Mouse (Mus musculus) kidney, embryonic 15.5 days (tissue): ENCODE measurements at regions not wholly inside any gene's neighbourhood (a gene's known extent, or its start where the extent isn't known, plus 50 kb on each side); places are given as distances from the start of the nearest gene placed in this dataset.

Experiments
- ATAC-seq: fragments of 200-750 bp; cut with Nextera tagmentation; replicated peaks from 2 replicates; pipeline ENCODE4 v1.8.0; 2017; ENCODE audit warnings: moderate TSS enrichment; ENCODE audit not compliant: low FRiP score
- H3K27ac ChIP-seq: fragments of 300-500 bp; sonication (generic); 2 replicates; pipeline ENCODE4 v1.5.1; 2015; ENCODE audit warnings: mild to moderate bottlenecking, inconsistent platforms
- H3K27me3 ChIP-seq: fragments of 300-500 bp; sonication (generic); 2 replicates; pipeline ENCODE4 v1.6.1; 2015; ENCODE audit warnings: inconsistent platforms
- H3K36me3 ChIP-seq: fragments of 300-500 bp; sonication (generic); 2 replicates; pipeline ENCODE4 v1.6.1; 2015; ENCODE audit warnings: inconsistent platforms
- H3K4me1 ChIP-seq: fragments of 300-500 bp; sonication (generic); 2 replicates; pipeline ENCODE4 v1.6.1; 2015; ENCODE audit warnings: inconsistent platforms
- H3K4me2 ChIP-seq: fragments of 300-500 bp; sonication (generic); 2 replicates; pipeline ENCODE4 v1.6.1; 2015; ENCODE audit warnings: moderate library complexity, mild to moderate bottlenecking, inconsistent platforms
- H3K4me3 ChIP-seq: fragments of 300-500 bp; sonication (generic); replicated peaks from 2 replicates; pipeline ENCODE4 v1.5.1; 2015; ENCODE audit warnings: mild to moderate bottlenecking, inconsistent platforms
- H3K9ac ChIP-seq: fragments of 300-500 bp; sonication (generic); 2 replicates; pipeline ENCODE4 v1.6.1; 2015; ENCODE audit warnings: mild to moderate bottlenecking, inconsistent platforms
- H3K9me3 ChIP-seq: fragments of 300-500 bp; sonication (generic); replicated peaks from 2 replicates; pipeline ENCODE4 v1.6.1; 2016; ENCODE audit warnings: inconsistent platforms
- WGBS: fragments of 180-500 bp; shearing (Covaris S2); methylation state at CpG from one replicate; pipeline ENCODE4 v1.1.7; 2015; ENCODE audit warnings: mixed read lengths; 5-methylcytosine and 5-hydroxymethylcytosine counted together

GRCm38 (mm10) chr14:108334879-108335278 is 579.1 kb downstream of the Slitrk1 start:
- H3K4me1 ChIP-seq: no peaks in the 10 kb centered on the region
- no peak overlapping the region for H3K27ac ChIP-seq
- 73% methylated on average over 3 of the region's 3 CpGs for WGBS
- H3K4me2 ChIP-seq: no peak overlapping the region
- H3K36me3 ChIP-seq: no peaks in the 10 kb centered on the region
- no peak overlapping the region for H3K9ac ChIP-seq
- no peaks in the 10 kb centered on the region for H3K9me3 ChIP-seq
- no peaks in the 10 kb centered on the region for H3K27me3 ChIP-seq
- no peak for ATAC-seq
- H3K4me3 ChIP-seq: no peak overlapping the region

- Histone ChIP-seq H3K27me3 (no peaks in the 10 kb centered on the region), H3K9me3 (no peaks in the 10 kb centered on the region), H3K27ac (no peak overlapping the region), H3K4me2 (no peak overlapping the region), H3K4me1 (no peaks in the 10 kb centered on the region), H3K4me3 (no peak overlapping the region), H3K36me3 (no peaks in the 10 kb centered on the region), H3K9ac (no peak overlapping the region)
- ATAC-seq: no peak
- WGBS: 76% methylated on average over 3 of the region's 3 CpGs
Measured at GRCm38 (mm10) chr14:108326425-108326824, 587.5 kb downstream of the Slitrk1 start.

GRCm38 (mm10) chr14:108323364-108324037 is 590.5 kb downstream of the Slitrk1 start:
- Histone ChIP-seq H3K27ac (no peak overlapping the region), H3K4me1 (no peaks in the 10 kb centered on the region), H3K27me3 (no peaks in the 10 kb centered on the region), H3K9ac (no peak overlapping the region), H3K4me2 (no peak overlapping the region), H3K9me3 (no peaks in the 10 kb centered on the region), H3K36me3 (no peaks in the 10 kb centered on the region), H3K4me3 (no peak overlapping the region)
- WGBS: 64% methylated on average over 1 of the region's 1 CpGs
- ATAC-seq: no peak

- H3K9ac ChIP-seq: no peak overlapping the region
- no peak overlapping the region for H3K4me3 ChIP-seq
- H3K4me1 ChIP-seq: no peaks in the 10 kb centered on the region
- H3K27me3 ChIP-seq: no peaks in the 10 kb centered on the region
- WGBS: 81% methylated on average over 1 of the region's 1 CpGs
- no peaks in the 10 kb centered on the region for H3K36me3 ChIP-seq
- no peak overlapping the region for H3K27ac ChIP-seq
- H3K9me3 ChIP-seq: no peaks in the 10 kb centered on the region
- no peak for ATAC-seq
- no peak overlapping the region for H3K4me2 ChIP-seq
Measured at GRCm38 (mm10) chr14:108307627-108308026, 606.3 kb downstream of the Slitrk1 start.

- Histone ChIP-seq H3K9me3 (no peaks in the 10 kb centered on the region), H3K4me3 (no peak overlapping the region), H3K36me3 (no peaks in the 10 kb centered on the region), H3K27me3 (no peaks in the 10 kb centered on the region), H3K4me2 (no peak overlapping the region), H3K9ac (no peak overlapping the region), H3K27ac (no peak overlapping the region), H3K4me1 (no peaks in the 10 kb centered on the region)
- ATAC-seq: no peak
- 81% methylated on average over 3 of the region's 3 CpGs for WGBS
Measured at GRCm38 (mm10) chr14:108279630-108280029, 634.3 kb downstream of the Slitrk1 start.

- Histone ChIP-seq H3K36me3 (no peaks in the 10 kb centered on the region), H3K27ac (no peak overlapping the region), H3K9me3 (no peaks in the 10 kb centered on the region), H3K4me2 (no peak overlapping the region), H3K4me1 (no peaks in the 10 kb centered on the region), H3K9ac (no peak overlapping the region), H3K27me3 (no peaks in the 10 kb centered on the region), H3K4me3 (no peak overlapping the region)
- WGBS: 68% methylated on average over 1 of the region's 1 CpGs
- ATAC-seq: no peak
Measured at GRCm38 (mm10) chr14:108261083-108261482, 652.9 kb downstream of the Slitrk1 start.

GRCm38 (mm10) chr14:108247365-108247764 is 666.6 kb downstream of the Slitrk1 start:
- H3K27me3 ChIP-seq: no peaks in the 10 kb centered on the region
- no peaks in the 10 kb centered on the region for H3K36me3 ChIP-seq
- H3K4me3 ChIP-seq: no peak overlapping the region
- 73% methylated on average over 8 of the region's 8 CpGs for WGBS
- H3K4me2 ChIP-seq: no peak overlapping the region
- no peak overlapping the region for H3K27ac ChIP-seq
- no peaks in the 10 kb centered on the region for H3K4me1 ChIP-seq
- no peak for ATAC-seq
- H3K9ac ChIP-seq: no peak overlapping the region
- no peaks in the 10 kb centered on the region for H3K9me3 ChIP-seq

GRCm38 (mm10) chr14:108225483-108226124 is 688.4 kb downstream of the Slitrk1 start:
- Histone ChIP-seq H3K27ac (no peak overlapping the region), H3K9ac (no peak overlapping the region), H3K4me2 (no peak overlapping the region), H3K4me1 (no peaks in the 10 kb centered on the region), H3K4me3 (no peak overlapping the region), H3K36me3 (no peaks in the 10 kb centered on the region), H3K9me3 (no peaks in the 10 kb centered on the region), H3K27me3 (no peaks in the 10 kb centered on the region)
- no peak for ATAC-seq
- 78% methylated on average over 2 of the region's 2 CpGs for WGBS

- no peak overlapping the region for H3K4me3 ChIP-seq
- H3K9ac ChIP-seq: no peak overlapping the region
- H3K4me1 ChIP-seq: no peaks in the 10 kb centered on the region
- H3K4me2 ChIP-seq: no peak overlapping the region
- H3K27me3 ChIP-seq: no peaks in the 10 kb centered on the region
- 55% methylated on average over 2 of the region's 2 CpGs for whole genome bisulfite sequencing
- H3K36me3 ChIP-seq: no peaks in the 10 kb centered on the region
- H3K9me3 ChIP-seq: no peaks in the 10 kb centered on the region
- no peak for ATAC-seq
- H3K27ac ChIP-seq: no peak overlapping the region
Measured at GRCm38 (mm10) chr14:108209246-108209645, 704.7 kb downstream of the Slitrk1 start.

GRCm38 (mm10) chr14:108199133-108199532 is 714.8 kb downstream of the Slitrk1 start:
- H3K4me2 ChIP-seq: no peak overlapping the region
- no peak overlapping the region for H3K9ac ChIP-seq
- no peak for ATAC-seq
- no peaks in the 10 kb centered on the region for H3K36me3 ChIP-seq
- no peaks in the 10 kb centered on the region for H3K9me3 ChIP-seq
- no peak overlapping the region for H3K4me3 ChIP-seq
- no peak overlapping the region for H3K27ac ChIP-seq
- H3K4me1 ChIP-seq: no peaks in the 10 kb centered on the region
- 29% methylated on average over 2 of the region's 2 CpGs for WGBS
- no peaks in the 10 kb centered on the region for H3K27me3 ChIP-seq

- WGBS: 86% methylated on average over 2 of the region's 2 CpGs
- Histone ChIP-seq H3K4me2 (no peak overlapping the region), H3K9me3 (no peaks in the 10 kb centered on the region), H3K27me3 (no peaks in the 10 kb centered on the region), H3K4me1 (no peaks in the 10 kb centered on the region), H3K36me3 (no peaks in the 10 kb centered on the region), H3K27ac (no peak overlapping the region), H3K4me3 (no peak overlapping the region), H3K9ac (no peak overlapping the region)
- no peak for ATAC-seq
Measured at GRCm38 (mm10) chr14:108180920-108181319, 733.0 kb downstream of the Slitrk1 start.

GRCm38 (mm10) chr14:108175275-108175860 is 738.6 kb downstream of the Slitrk1 start:
- H3K27me3 ChIP-seq: no peaks in the 10 kb centered on the region
- H3K27ac ChIP-seq: no peak overlapping the region
- no peak for ATAC-seq
- H3K9ac ChIP-seq: no peak overlapping the region
- no peak overlapping the region for H3K4me3 ChIP-seq
- WGBS: 78% methylated on average over 2 of the region's 2 CpGs
- H3K36me3 ChIP-seq: no peaks in the 10 kb centered on the region
- no peaks in the 10 kb centered on the region for H3K4me1 ChIP-seq
- no peaks in the 10 kb centered on the region for H3K9me3 ChIP-seq
- H3K4me2 ChIP-seq: no peak overlapping the region
